Mouse (Mus musculus) embryonic fibroblast, embryonic 13.5 days (primary cell): ENCODE measurements around the gene Dip2c. TPM values are rescaled to one million over a fixed set of nuclear protein-coding genes. Genes with fewer than 3 reads are reported as not detected.

Experiments used
- H3K27ac ChIP-seq: 2 replicates; pipeline ENCODE4 v1.5.1; 2012; ENCODE audit warnings: low read length, control low read depth, inconsistent platforms; ENCODE audit not compliant: insufficient read depth
- H3K4me1 ChIP-seq: 2 replicates; pipeline ENCODE4 v1.6.1; 2011; ENCODE audit warnings: low read length; ENCODE audit not compliant: control insufficient read depth, insufficient read depth
- H3K4me3 ChIP-seq: 2 replicates; pipeline ENCODE4 v1.5.1; 2011; ENCODE audit warnings: mild to moderate bottlenecking, control low read depth, low read length; ENCODE audit not compliant: insufficient read depth
- CTCF ChIP-seq: IDR thresholded peaks from 2 replicates; pipeline ENCODE4 v1.5.1; 2011; ENCODE audit warnings: mild to moderate bottlenecking, control low read depth, low read length, moderate library complexity, borderline replicate concordance; ENCODE audit not compliant: insufficient read depth
- POLR2A ChIP-seq: IDR thresholded peaks from 2 replicates; pipeline ENCODE4 v1.6.1; 2011; ENCODE audit warnings: low read depth, mild to moderate bottlenecking, control low read depth, low read length, moderate library complexity
- polyA plus RNA-seq: library from polyadenylated mRNA; stranded (reverse); fragments of >200 nt; gene quantifications from 2 replicates; pipeline ENCODE4 v1.2.4, GENCODE M21; 2011; ENCODE audit warnings: low read depth; ENCODE audit not compliant: missing spikeins, insufficient read length

Gene Dip2c
- polyA plus RNA-seq, 1 experiment = 17.9 TPM

GRCm38 (mm10) chr13:9314713-9315112 lies 38.4 kb downstream of the Dip2c start:
- no peak overlapping the region for H3K4me3 ChIP-seq
- 0 out of 2 replicates have a peak, but pooled peaks cover 3% of the 10 kb centered on the region for H3K4me1 ChIP-seq
- H3K27ac ChIP-seq = no peak overlapping the region
- no peak for TF ChIP-seq POLR2A
- TF ChIP-seq CTCF = no peak

- Histone ChIP-seq H3K4me1 (no peaks in the 10 kb centered on the region), H3K27ac (no peak overlapping the region), H3K4me3 (no peak overlapping the region)
- no peak for TF ChIP-seq POLR2A
- no peak for TF ChIP-seq CTCF
Measured at GRCm38 (mm10) chr13:9319745-9320144, 43.4 kb downstream of the Dip2c start.

GRCm38 (mm10) chr13:9325262-9325661 lies 48.9 kb downstream of the Dip2c start:
- TF ChIP-seq POLR2A (no peak), CTCF (no peak)
- Histone ChIP-seq H3K27ac (no peak overlapping the region), H3K4me1 (0 out of 2 replicates have a peak, but pooled peaks cover 2% of the 10 kb centered on the region), H3K4me3 (no peak overlapping the region)

GRCm38 (mm10) chr13:9329307-9329915 lies 53.1 kb downstream of the Dip2c start:
- TF ChIP-seq CTCF (no peak), POLR2A (no peak)
- Histone ChIP-seq H3K27ac (no peak overlapping the region), H3K4me1 (0 out of 2 replicates have a peak, but pooled peaks cover 2% of the 10 kb centered on the region), H3K4me3 (no peak overlapping the region)

GRCm38 (mm10) chr13:9333187-9333586 lies 56.9 kb downstream of the Dip2c start:
- TF ChIP-seq POLR2A = no peak
- no peak for TF ChIP-seq CTCF
- H3K27ac ChIP-seq = no peak overlapping the region
- no peaks in the 10 kb centered on the region for H3K4me1 ChIP-seq
- H3K4me3 ChIP-seq = no peak overlapping the region

GRCm38 (mm10) chr13:9340293-9340692 lies 64.0 kb downstream of the Dip2c start:
- H3K4me3 ChIP-seq = no peak overlapping the region
- no peaks in the 10 kb centered on the region for H3K4me1 ChIP-seq
- no peak for TF ChIP-seq POLR2A
- no peak for TF ChIP-seq CTCF
- no peak overlapping the region for H3K27ac ChIP-seq

- no peak for TF ChIP-seq CTCF
- no peak for TF ChIP-seq POLR2A
- no peak overlapping the region for H3K4me3 ChIP-seq
- H3K27ac ChIP-seq = no peak overlapping the region
- no peaks in the 10 kb centered on the region; the same call in 1 of the 2 replicates for H3K4me1 ChIP-seq
Measured at GRCm38 (mm10) chr13:9342696-9343095, 66.4 kb downstream of the Dip2c start.

- TF ChIP-seq POLR2A (no peak), CTCF (no peak)
- H3K27ac ChIP-seq = no peak overlapping the region
- no peak overlapping the region for H3K4me3 ChIP-seq
- H3K4me1 ChIP-seq = peaks cover 10% of the 10 kb centered on the region
Measured at GRCm38 (mm10) chr13:9347448-9347847, 71.1 kb downstream of the Dip2c start.

GRCm38 (mm10) chr13:9350670-9351069 lies 74.3 kb downstream of the Dip2c start:
- Histone ChIP-seq H3K4me1 (peaks cover 13% of the 10 kb centered on the region), H3K4me3 (no peak overlapping the region), H3K27ac (peak overlapping the region; percentile 87)
- TF ChIP-seq CTCF (no peak), POLR2A (no peak)

DNA sequence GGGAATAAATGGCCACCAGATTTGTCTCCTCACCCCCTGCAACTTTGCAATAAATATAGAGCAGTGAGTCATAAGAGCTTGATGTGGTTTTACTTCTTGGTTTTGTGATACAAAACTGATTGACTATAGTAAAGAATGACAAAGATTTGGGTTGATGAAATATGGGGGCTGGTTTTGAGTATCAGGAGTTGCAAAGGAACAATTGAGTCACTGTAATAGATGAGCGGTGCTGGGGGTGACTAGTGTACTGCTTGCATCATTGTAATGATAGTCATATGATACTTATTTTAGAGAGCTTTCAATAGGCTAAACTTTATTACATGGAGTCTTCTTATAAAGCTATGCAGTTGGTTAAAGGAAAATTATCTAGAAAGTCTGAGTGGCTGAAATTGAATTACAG lies 77.6 kb downstream of the Dip2c start:
- H3K4me1 ChIP-seq = peaks cover 13% of the 10 kb centered on the region
- TF ChIP-seq CTCF = no peak
- H3K27ac ChIP-seq = peak overlapping the region; percentile 45; the same call in 1 of the 2 replicates
- H3K4me3 ChIP-seq = no peak overlapping the region

DNA sequence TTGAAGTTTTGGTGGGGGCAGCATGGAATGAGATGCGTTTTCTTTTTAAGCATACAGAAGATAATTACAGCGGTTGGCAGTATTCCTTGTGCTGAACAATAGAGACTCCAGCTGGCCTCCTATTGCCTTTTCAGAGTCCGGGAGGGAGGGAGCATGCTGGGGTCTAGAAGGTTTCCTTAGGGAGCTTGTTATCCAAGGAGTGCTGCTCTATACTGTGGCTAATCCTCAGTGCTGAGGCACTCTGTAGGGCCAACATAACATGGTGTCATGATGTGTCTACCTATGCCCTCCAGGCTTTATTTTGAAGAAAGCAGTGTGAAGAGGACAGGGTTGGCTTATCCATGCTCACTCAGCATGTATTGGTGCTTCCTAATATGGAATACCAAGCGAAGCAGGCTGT lies 79.0 kb downstream of the Dip2c start:
- no peak for TF ChIP-seq CTCF
- no peak for TF ChIP-seq POLR2A

More for the DNA sequence above, 79.0 kb downstream of the Dip2c start:
- Histone ChIP-seq H3K4me1 (peaks cover 7% of the 10 kb centered on the region), H3K27ac (no peak overlapping the region), H3K4me3 (no peak overlapping the region)
